Mouse (Mus musculus) c-Kit-positive CD71-positive TER-119-negative erythroid progenitor cells, embryonic 14.5 days (primary cell): ENCODE measurements around the gene Abhd14b.

Source experiments
- DNase-seq: peaks from one replicate; pipeline ENCODE4 v3.0.0-alpha.2; 2013; ENCODE audit warnings: low read depth

Abhd14b gene

GRCm38 (mm10) chr9:106460401-106461025, 13.3 kb downstream of the Abhd14b start:
- no peak for DNase-seq

- DNase-seq, result no peak
These were observed 13.8 kb downstream of the Abhd14b start for GRCm38 (mm10) chr9:106461026-106461415.

- DNase-seq, result no peak
These were observed 14.6 kb downstream of the Abhd14b start for GRCm38 (mm10) chr9:106461641-106462429.

- DNase-seq, result no peak
These were observed 15.2 kb downstream of the Abhd14b start for GRCm38 (mm10) chr9:106462430-106462800.

- DNase-seq, result no peak
These were observed 16.1 kb downstream of the Abhd14b start for GRCm38 (mm10) chr9:106463122-106464063.

- DNase-seq, result no peak
These were observed 17.7 kb downstream of the Abhd14b start for GRCm38 (mm10) chr9:106464751-106465541.

- DNase-seq, result no peak
These were observed 18.4 kb downstream of the Abhd14b start, which contains the start of gene Gpr62 for GRCm38 (mm10) chr9:106465571-106466200. Gene Gpr62, minus strand, starts transcription at chr9:106465938.

GRCm38 (mm10) chr9:106466721-106467120, 19.5 kb downstream of the Abhd14b start:
- no peak for DNase-seq

GRCm38 (mm10) chr9:106467746-106468145, 20.5 kb downstream of the Abhd14b start:
- no peak for DNase-seq

- no peak for DNase-seq
These were observed 22.1 kb downstream of the Abhd14b start for GRCm38 (mm10) chr9:106469317-106469716.

GRCm38 (mm10) chr9:106469776-106470175, 22.5 kb downstream of the Abhd14b start:
- DNase-seq, result no peak

GRCm38 (mm10) chr9:106470991-106471750, 23.9 kb downstream of the Abhd14b start:
- DNase-seq, result no peak

GRCm38 (mm10) chr9:106471892-106472291, 24.6 kb downstream of the Abhd14b start:
- no peak for DNase-seq

- no peak for DNase-seq
These were observed 25.1 kb downstream of the Abhd14b start for GRCm38 (mm10) chr9:106472321-106472720.

GRCm38 (mm10) chr9:106473081-106473752, 26.0 kb downstream of the Abhd14b start:
- DNase-seq, result no peak

GRCm38 (mm10) chr9:106473753-106474105, 26.5 kb downstream of the Abhd14b start:
- no peak for DNase-seq

GRCm38 (mm10) chr9:106474456-106474855, 27.2 kb downstream of the Abhd14b start:
- DNase-seq, result peak; percentile 53

- no peak for DNase-seq
These were observed 27.8 kb downstream of the Abhd14b start for GRCm38 (mm10) chr9:106475046-106475445.

GRCm38 (mm10) chr9:106475663-106476001, 28.4 kb downstream of the Abhd14b start, which contains the start of gene Rrp9:
Gene Rrp9, plus strand, starts transcription at chr9:106475963.
- no peak for DNase-seq
